Mouse (Mus musculus) left cerebral cortex, postnatal 10 days (tissue): ENCODE data around the gene Scarf2. TPM values are rescaled to one million over a fixed set of nuclear protein-coding genes. Genes with fewer than 3 reads are reported as not detected.

Experiments
- DNase-seq, 2 experiments: peaks; one replicate each; pipeline ENCODE4 v3.0.0; 2021 to 2022; ENCODE audit warnings: low spot score in 2 of 2, mixed read lengths in 1 of 2; ENCODE audit errors: extremely low spot score in 1 of 2
- intact Hi-C: fragments of 180-260 bp; cut with DNase I; formaldehyde crosslinking; loops from one replicate; pipeline ENCODE4 v1.15.1; 2025
- total RNA-seq, 2 experiments: library from RNA; stranded (reverse); gene quantifications; 2 replicates each; pipeline ENCODE4 v1.2.3; 2021

Scarf2 gene
- total RNA-seq, 2 experiments from 2014 or later, result 3.7 to 4.3 TPM

DNA sequence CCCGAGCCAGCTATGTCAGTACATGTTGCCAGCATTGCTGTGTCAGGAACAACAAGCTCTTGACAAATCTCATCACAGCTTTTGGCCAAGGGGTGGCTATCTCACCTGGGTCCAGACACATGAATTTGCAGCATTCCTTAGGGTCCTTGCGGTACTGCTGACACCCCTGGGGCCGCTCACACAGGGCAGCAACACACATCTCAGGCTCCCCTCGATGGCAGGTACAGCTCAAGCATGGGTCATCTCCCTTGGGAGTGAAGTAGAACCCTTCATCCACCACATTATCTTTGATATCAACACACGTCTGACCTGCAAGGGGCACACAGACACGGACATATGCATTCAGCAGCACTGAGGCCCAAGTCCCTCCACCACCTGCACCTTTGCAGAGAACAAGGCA is 52.4 kb downstream of the Scarf2 start:
- intact Hi-C loops, result no loop called here
- no peak for DNase-seq

DNA sequence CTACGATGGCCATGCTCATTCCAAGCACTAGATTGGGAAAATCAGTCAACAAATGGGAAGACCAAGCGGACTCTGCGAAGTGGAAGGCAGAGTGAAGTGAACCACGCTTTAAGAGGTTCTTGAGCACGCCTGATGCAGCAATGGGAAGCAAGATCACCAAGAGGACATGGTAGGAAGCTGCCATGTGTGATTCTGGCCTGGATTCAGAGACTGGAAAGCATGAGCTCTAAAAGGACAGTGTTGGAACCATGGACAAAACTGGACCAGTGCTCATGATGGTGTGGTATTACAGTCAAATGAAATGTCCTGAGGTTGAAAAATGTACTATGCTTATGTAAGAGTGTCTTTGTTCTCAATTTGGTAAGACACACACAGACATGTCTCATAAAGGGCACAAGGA is 54.2 kb downstream of the Scarf2 start:
- intact Hi-C loops, result no loop called here

GRCm38 (mm10) chr16:17851860-17852259 is 54.8 kb downstream of the Scarf2 start:
- no peak for DNase-seq
- intact Hi-C loops, result no loop called here

More for the DNA sequence above, 54.2 kb downstream of the Scarf2 start:
- no peak for DNase-seq

GRCm38 (mm10) chr16:17853263-17853662 is 56.2 kb downstream of the Scarf2 start:
- no peak for DNase-seq
- intact Hi-C loops, result no loop called here

DNA sequence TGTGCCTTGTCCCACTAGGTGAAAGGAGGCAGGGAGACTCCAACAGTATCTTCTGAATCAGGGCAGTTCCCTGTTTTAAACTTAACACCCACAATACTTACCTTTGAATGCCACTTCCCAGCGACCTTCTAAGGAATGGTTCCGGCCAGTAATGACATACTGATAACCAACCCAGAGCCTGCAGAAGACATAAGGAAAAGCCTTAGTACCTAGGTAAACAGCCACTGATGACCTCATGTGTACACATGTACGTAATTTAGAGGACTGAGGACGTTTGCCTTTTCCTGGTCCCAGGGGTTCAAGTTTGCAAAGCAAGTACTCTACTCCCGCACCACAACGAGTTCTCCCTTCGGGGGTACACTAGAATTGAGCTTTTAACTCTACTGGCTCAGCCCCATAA is 60.1 kb downstream of the Scarf2 start:
- no peak for DNase-seq
- intact Hi-C loops, result no loop called here

Other genes starting within 250 kb of the Scarf2 start
- gene Lrrc74b, start 236.0 kb upstream of the Scarf2 start, total RNA-seq, result under 1 TPM; 0.26 to 0.34 TPM
- under 1 TPM; 0.16 to 0.24 TPM for gene P2rx6, start 235.4 kb upstream of the Scarf2 start, total RNA-seq
- 10 to 100 TPM; 68.2 to 71.1 TPM for gene Slc7a4, start 214.1 kb upstream of the Scarf2 start, total RNA-seq
- gene Smpd4, start 177.9 kb upstream of the Scarf2 start, total RNA-seq, result 10 to 100 TPM; 47.7 to 50.1 TPM
- gene Ccdc74a, start 150.8 kb upstream of the Scarf2 start, total RNA-seq, result 10 to 100 TPM; 30.3 to 32.3 TPM
- gene Med15, start 64.4 kb upstream of the Scarf2 start, total RNA-seq, result 10 to 100 TPM; 65.0 to 70.2 TPM
- gene Klhl22, start 37.7 kb upstream of the Scarf2 start, total RNA-seq, result 100 to 1,000 TPM in 1 of 2 experiments, 10 to 100 TPM in 1; 96.5 to 101 TPM
- gene B830017H08Rik, start 35.8 kb downstream of the Scarf2 start, total RNA-seq, result 1 to 10 TPM; 4.9 to 5.1 TPM
- gene Car15, start 41.1 kb downstream of the Scarf2 start, total RNA-seq, result 1 to 10 TPM; 8.2 to 8.4 TPM
- gene Gm20518, start 94.4 kb downstream of the Scarf2 start, total RNA-seq, result 1 to 10 TPM in 1 of 2 experiments, under 1 TPM in 1; 0.81 to 1.4 TPM
- not detected for gene Tssk1, start 96.9 kb downstream of the Scarf2 start, total RNA-seq
- 100 to 1,000 TPM; 106 to 107 TPM for gene Dgcr2, start 101.3 kb downstream of the Scarf2 start, total RNA-seq
- not detected for gene Tssk2, start 101.4 kb downstream of the Scarf2 start, total RNA-seq
- 10 to 100 TPM; 33.0 to 34.3 TPM for gene Ess2, start 114.1 kb downstream of the Scarf2 start, total RNA-seq
- not detected for gene Gsc2, start 117.8 kb downstream of the Scarf2 start, total RNA-seq
- 10 to 100 TPM; 70.0 to 79.6 TPM for gene Slc25a1, start 130.9 kb downstream of the Scarf2 start, total RNA-seq
- gene Vpreb2, start 183.1 kb downstream of the Scarf2 start, total RNA-seq, result not detected